Mouse (Mus musculus) splenic B cell, adult 2 months (primary cell): ENCODE data around the gene Lrguk.

Experiments used
- DNase-seq: peaks from one replicate; pipeline ENCODE4 v3.0.0-alpha.2; 2011; ENCODE audit warnings: low read depth, low spot score
- H3K27me3 ChIP-seq: 2 replicates; pipeline ENCODE4 v1.6.1; 2012; ENCODE audit warnings: mild to moderate bottlenecking, low read length, moderate library complexity, mixed read lengths; ENCODE audit not compliant: control insufficient read depth, poor library complexity, insufficient read depth, severe bottlenecking
- H3K36me3 ChIP-seq: 2 replicates; pipeline ENCODE4 v1.6.1; 2012; ENCODE audit warnings: mild to moderate bottlenecking, low read length, moderate library complexity, mixed read lengths; ENCODE audit not compliant: control insufficient read depth, poor library complexity, insufficient read depth, severe bottlenecking

Gene Lrguk

DNA sequence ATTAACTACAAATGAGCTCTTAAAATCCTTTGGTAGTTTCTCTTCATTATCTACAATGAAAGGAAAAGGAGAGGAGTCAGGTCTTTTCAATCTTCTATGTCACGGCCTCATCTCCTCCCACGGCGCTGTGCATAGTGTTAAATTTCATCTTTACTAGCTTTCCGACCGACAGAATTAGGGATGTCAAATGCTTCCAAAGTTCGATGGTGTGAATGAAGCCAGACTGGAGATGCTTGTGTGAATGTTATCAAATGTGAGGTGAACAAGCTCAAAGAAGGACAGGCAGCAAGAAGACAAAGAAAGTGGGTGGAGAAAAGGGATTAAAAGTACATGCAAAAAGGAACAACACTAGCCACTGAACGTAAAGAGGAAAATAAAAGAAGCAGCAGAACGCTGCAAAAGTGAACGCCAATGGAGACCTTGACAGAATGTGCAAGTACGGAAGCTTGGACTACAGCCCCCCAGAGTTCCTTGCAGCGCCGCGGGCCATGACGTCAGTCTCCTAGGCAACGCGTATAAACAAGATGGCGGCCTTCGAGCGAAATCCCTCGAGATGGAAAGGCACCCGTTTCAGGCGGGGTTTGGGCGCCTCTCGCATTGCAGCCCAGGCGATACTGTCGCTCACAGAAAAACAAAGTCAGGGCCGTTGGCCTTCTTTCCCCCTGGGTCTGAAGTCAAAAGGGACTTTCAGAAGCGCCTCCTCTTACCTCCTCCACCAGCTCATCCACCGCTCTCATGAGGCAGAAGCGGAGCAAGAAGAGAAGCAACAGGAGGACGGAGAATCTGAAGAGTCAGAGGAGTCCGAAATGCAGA is at the start of gene Lrguk:
Lrguk (plus strand) TSS at position 516 of the 813 bp plus-strand sequence.
- Histone ChIP-seq H3K36me3 (no peaks in the 10 kb centered on the region), H3K27me3 (no peaks in the 10 kb centered on the region)
- DNase-seq = peak; percentile 92

DNA sequence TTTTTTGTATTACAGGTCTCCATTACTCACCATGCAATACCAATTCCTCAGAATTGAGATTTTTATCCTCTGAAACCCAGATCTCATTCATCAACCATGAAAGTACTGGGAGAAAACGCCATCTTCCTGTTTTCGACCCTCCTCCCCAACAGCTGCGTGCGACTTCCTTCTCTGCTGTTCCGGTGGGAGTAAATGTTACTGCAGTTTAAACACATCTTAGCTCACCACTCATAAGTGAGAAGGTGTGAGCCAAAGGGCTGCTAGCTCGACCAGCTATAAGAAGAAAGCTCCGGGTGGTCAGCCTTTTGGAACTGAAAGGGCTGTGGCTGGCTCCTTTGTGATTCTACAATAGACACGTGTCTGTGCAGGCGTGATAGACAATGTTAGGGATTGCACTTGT is 46.5 kb upstream of the Lrguk start:
- no peak for DNase-seq
- no peaks in the 10 kb centered on the region for H3K27me3 ChIP-seq
- H3K36me3 ChIP-seq = no peaks in the 10 kb centered on the region

DNA sequence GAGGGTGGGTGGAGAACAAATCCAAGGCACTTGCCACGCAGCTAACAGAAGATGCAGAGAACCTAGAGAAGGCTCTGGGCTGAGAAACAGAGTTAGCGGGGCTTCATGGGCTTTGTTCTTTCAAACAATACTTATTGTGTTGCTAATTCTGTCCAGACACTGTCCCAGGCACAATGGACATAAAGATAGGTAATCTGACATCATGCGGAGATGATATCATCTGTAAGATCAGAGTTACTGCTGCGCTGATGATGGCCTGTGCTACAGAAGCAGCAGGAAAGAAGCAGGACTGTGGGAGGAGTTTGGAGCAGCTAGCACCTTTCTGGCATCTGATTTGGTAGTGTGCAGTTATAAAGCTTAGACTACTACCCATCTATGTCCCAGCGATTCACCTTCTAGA is 42.1 kb upstream of the Lrguk start:
- no peak for DNase-seq
- Histone ChIP-seq H3K36me3 (no peaks in the 10 kb centered on the region), H3K27me3 (no peaks in the 10 kb centered on the region)

DNA sequence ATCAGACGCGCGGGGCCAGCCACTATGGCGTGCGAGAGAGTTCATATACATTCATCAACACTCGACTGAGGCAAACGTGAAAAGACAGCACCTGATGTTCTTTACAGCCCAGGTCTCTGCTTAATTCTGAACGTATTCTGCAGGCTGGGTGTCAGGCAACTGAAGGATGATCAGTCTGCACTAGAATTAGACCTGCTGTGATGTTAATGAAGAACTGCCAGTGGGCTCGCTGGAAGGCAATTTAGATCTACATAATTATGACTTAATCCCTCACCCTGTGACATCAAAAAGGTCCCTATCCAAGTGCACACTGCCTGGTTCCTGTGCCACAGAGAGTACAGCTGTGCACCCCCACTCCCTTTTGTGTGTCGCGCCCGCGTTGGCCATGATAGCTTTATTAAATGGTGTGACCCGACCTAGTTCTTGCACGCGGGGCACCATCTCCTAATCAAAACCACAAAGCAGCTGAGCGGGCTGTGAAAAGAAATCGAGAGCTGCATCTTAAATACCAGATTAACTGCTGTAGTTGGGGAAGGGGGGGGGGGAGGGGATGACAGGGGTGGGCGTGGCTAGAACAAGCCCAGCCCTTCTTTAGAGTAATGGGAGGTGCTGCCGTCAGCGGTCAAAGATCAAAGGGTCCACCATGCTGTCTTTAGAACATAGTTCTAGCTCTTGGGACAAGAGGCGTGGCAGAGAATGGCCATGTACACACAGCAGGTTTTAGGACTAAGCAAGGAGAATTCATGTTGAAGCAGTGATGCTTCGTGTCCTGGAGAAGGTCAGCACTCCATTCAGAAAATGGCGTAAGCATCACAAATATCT is 36.8 kb upstream of the Lrguk start:
- H3K27me3 ChIP-seq = no peaks in the 10 kb centered on the region
- H3K36me3 ChIP-seq = no peaks in the 10 kb centered on the region
- DNase-seq = no peak

DNA sequence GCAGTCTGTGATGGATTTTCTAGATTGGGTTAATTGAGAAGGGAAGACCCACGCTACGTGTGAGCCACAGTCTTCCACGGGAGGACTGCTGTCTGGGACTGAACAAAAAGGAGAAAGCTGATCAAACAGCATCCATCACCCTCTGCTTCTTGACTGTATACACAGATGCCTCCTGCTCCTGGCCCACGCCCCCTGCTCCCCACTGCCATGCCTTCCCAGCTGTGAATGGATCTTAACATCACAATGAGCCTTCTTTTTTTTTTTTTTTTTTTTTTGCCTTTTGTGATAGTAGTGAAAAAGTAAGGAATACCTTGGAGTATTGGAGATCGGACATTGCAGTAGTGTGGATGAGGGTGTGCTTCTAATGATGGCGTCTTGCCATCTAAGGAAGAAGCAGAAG is 35.4 kb upstream of the Lrguk start:
- Histone ChIP-seq H3K27me3 (no peaks in the 10 kb centered on the region), H3K36me3 (no peaks in the 10 kb centered on the region)
- no peak for DNase-seq

DNA sequence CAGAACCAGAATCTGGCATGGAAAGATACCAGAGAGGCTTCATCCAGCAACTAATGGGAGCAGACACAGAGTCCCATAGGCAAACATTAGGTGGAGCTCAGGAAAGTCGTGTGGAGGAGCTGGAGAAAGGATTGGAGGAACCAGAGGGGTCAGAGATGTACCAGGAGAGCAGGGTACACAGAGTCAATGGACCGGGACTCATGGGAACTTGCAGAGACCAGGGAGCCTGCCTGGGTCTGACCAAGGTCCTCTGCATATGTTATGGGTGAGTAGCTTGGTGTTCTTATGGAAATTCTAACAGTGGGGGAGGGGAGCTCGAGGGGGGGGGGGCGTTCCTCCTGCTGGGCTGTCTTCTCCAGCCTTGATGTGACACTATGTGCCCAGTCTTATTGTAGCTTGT is 30.7 kb upstream of the Lrguk start:
- DNase-seq = no peak
- Histone ChIP-seq H3K36me3 (no peaks in the 10 kb centered on the region), H3K27me3 (no peaks in the 10 kb centered on the region)

DNA sequence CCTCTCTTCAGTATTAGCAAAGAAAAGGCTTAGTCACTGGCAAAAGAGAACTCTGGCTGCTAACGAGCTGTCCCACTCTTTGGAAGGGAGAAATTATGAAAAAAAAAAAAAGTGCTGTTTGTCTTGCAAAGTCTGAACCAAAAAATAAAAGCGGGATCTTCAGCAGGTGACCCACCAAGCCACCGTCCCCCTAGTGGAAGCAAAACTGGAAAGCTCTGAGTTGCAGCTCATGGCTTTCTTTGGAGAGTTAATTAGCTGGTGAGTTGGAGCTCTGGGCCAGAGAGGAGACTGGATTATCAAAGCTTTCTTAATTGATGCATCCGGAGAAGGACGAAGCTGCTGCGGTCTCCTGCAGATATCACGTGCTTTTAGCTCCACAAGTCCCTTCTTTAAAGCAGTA is 29.7 kb upstream of the Lrguk start:
- DNase-seq = no peak

DNA sequence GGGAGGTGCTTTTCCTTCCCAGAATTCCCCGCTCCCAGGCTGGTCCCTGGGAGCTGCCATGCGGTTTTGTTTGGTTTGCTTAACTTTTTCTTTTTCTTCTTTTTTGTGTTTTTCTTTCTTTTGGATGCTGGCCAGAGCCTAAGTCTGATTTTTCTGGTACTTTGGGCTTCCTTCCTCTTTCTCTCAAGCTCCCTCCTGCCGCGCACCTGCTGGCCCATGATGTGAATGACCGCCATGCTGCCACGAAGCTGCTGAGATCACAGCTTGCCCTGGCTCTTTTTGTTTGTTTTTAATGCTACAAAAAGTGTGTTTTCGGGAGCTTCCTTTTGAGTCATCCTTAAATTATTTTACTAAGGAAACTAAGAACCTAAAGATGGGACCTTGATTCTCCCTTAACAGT is 28.6 kb upstream of the Lrguk start:
- DNase-seq = no peak
- Histone ChIP-seq H3K27me3 (no peaks in the 10 kb centered on the region), H3K36me3 (no peaks in the 10 kb centered on the region)

More for the DNA sequence above, 29.7 kb upstream of the Lrguk start:
- Histone ChIP-seq H3K27me3 (no peaks in the 10 kb centered on the region), H3K36me3 (no peaks in the 10 kb centered on the region)

DNA sequence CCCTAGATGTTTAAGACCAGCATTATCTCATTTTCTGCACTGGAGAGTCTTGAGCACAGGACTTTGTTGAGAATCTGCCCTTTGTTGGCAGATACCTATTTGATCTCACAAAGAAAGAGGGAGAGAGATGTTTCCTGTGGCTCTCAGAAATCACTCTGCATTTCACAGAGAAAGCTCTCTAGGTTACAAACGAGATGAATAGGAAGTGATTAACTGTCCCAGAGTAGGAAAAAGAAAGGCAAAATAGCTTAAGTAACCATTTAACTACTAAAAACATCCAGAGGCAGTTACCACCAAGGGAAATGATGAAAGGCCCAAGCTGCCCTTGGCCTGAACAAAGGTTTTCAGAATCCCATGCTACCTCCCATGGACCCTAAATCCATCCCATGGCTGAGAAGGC is 26.2 kb upstream of the Lrguk start:
- no peaks in the 10 kb centered on the region for H3K36me3 ChIP-seq
- no peak for DNase-seq

DNA sequence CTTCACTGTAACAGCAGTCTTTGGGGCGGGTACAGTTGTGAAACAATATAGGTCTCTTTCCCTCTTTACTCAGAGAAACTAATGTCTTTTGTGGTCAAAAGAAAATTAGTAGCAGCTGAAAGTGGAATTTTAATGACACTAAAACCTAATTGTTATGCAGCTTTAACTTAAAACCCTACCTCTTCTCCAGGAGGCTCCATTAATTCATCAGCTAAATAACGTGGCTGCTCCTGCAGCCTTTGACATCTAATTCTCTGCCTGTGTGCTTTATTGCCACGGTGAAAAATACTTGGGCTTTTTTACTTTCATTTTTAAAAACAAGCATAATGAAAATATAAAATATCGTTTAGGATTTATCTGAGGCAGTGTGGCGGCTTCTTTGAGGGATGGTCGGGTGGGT is 15.8 kb upstream of the Lrguk start:
- H3K36me3 ChIP-seq = no peaks in the 10 kb centered on the region
- no peaks in the 10 kb centered on the region for H3K27me3 ChIP-seq
- DNase-seq = no peak

More for the DNA sequence above, 26.2 kb upstream of the Lrguk start:
- no peaks in the 10 kb centered on the region for H3K27me3 ChIP-seq

DNA sequence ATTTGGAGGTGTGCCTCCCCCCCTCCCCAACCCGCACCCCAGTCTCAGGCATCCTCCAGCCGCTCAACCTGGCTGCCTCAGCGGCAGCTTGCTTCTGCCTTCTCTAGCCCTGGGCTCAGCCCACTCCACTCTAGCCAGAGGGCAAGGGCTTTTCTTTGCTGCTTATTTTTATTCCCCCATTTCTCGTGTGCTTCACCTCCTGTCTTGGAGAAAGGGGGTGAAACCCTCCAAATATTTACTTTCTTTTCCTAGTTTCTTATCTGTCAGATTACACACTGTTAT is 439 bp downstream of the Lrguk start:
- Histone ChIP-seq H3K36me3 (no peaks in the 10 kb centered on the region), H3K27me3 (no peaks in the 10 kb centered on the region)
- no peak for DNase-seq

DNA sequence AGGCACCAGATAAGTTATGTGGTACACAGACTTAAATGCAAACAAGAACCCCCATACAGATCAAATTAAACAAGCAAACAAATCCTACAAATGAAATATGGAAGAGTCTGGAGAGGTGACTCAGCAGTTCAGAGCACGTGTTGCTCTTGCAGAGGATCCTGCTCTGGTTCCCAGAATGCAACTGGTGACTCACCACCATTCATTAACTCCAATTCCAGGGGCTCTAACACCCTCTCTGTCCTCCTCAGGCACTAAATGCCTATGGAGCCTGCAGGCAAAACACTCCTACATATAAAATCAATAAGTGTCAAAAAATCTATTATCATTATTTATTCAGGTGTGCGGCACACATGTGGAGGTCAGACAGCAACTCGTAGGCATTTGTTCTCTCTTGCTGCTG is 4.8 kb downstream of the Lrguk start:
- no peak for DNase-seq

DNA sequence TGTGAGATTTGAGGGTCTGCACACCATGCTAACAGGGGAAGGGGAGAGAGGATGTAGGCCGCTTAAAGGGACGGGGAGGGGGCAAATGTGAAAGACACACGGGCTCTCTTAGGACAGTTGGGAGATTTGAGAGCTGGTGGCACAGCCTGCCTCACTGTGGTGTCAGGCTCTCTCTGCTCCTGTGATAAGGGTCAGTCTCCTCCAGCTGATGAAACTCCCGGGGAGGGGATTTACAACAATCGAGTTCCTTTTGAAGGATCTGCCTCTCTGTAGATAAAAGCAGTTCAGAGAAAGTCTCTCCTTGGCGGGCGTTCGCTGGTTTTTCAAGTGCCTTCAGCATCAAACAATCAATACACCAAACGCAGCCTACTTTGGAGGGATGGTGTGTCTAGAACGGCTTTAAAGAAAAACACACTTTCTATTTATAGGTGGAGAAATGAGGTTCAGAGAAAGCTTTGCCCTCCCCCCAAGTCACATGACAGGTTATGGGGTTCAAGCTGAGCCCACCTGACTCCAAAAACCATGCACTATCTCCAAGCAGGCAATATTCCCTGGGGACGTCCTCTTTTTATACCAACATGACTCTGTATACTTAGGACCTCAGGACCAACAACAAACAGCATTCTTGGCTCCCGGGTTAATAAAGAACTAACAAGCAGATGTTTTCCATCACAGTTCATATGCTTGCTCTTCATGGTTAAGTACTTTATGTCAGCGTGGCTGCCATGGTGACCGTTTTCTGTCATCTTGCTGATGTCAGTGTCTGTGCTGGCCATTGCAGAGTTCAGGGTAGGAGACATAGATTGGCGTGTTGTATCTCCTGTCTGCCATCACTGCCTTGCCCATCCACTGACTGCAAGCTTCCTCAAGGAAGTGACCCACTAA is 5.6 kb downstream of the Lrguk start:
- no peak for DNase-seq
- no peaks in the 10 kb centered on the region for H3K36me3 ChIP-seq
- H3K27me3 ChIP-seq = no peaks in the 10 kb centered on the region

More for the DNA sequence above, 4.8 kb downstream of the Lrguk start:
- Histone ChIP-seq H3K27me3 (no peaks in the 10 kb centered on the region), H3K36me3 (no peaks in the 10 kb centered on the region)

DNA sequence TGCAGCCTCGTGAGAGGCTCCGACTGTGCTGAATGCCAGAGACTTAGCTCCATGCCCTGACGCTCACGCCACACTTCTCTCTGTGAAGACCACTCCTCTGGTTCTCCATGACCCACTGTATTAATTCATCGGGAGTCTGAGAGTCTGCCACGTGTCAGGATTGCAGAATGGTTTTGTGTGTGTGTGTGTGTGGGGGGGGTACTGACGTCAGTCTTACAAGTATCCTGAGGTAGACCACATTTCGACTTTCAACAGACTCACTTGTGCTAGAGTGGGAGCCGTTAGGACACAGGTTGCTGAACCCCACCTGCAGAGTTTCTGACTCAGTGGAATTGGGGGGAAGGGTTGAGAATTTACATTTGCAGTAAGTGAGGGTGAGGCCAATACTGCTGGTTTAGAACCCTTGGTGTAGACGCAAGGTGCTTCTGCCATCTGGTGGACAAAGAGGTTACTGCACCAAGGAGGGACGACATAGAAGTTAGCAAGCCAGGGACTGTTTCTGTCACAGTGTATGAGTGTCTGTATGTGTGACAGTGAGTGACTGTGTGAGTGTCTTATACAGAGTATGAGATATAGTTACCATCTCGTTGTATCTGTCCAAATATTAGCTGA is 11.5 kb downstream of the Lrguk start:
- Histone ChIP-seq H3K27me3 (no peaks in the 10 kb centered on the region), H3K36me3 (no peaks in the 10 kb centered on the region)
- peak; percentile 82 for DNase-seq
